In genomic region chr5:81107431-81107830, GRCm38 (mm10) we compare ENCODE assay signal across 1 mouse cellular context.
TF ChIP-seq lines count a peak whose summit lies in the region.

No protein-coding gene starts in this region.

TF ChIP-seq in CH12.LX, 34 proteins besides CTCF, POLR2A, EP300 and RAD21 (continued from another document):
- TF ChIP-seq BHLHE40 (IDR thresholded peaks at IDR 0.05; ENCODE audit: low read depth, low read length) (no peak), JUN (IDR thresholded peaks at IDR 0.05; ENCODE audit: insufficient read depth, low read depth, low read length) (no peak)
